Mouse (Mus musculus): ENCODE measurements around the gene Rnf26.

GRCm38 (mm10) chr9:44141951-44142350 lies 28.6 kb upstream of the Rnf26 start:
- no peak for TF ChIP-seq CTCF (conservative IDR thresholded peaks at IDR 0.05; ENCODE audit: insufficient read depth, insufficient read length, low read depth, low read length)
- TF ChIP-seq POLR2A (IDR thresholded peaks at IDR 0.05; ENCODE audit: low read depth, low read length) = no peak

Measured in kidney, adult 2 months (tissue).